Mouse (Mus musculus) MEL (cell line): ENCODE measurements around the gene Reep1. TPM values are rescaled to one million over a fixed set of nuclear protein-coding genes. Genes with fewer than 3 reads are reported as not detected.

Source experiments
- DNase-seq: peaks from one replicate; pipeline ENCODE4 v3.0.0; 2011; ENCODE audit warnings: low read depth, low spot score
- H3K27ac ChIP-seq: 2 replicates; pipeline ENCODE4 v1.5.1; 2012; ENCODE audit warnings: low read depth, mild to moderate bottlenecking, control low read depth, low read length, moderate library complexity; ENCODE audit not compliant: control insufficient read depth
- H3K27me3 ChIP-seq, 2 experiments: fragments of 150-350 bp in 1 of 2; sonication (generic) in 1 of 2; 2 replicates each; pipeline ENCODE4 v1.6.1; 2012; ENCODE audit warnings: low read length in 2 of 2, mild to moderate bottlenecking in 2 of 2, improper control_type of control experiment in 1 of 2, moderate library complexity in 1 of 2; ENCODE audit not compliant: insufficient read depth in 2 of 2, control insufficient read depth in 1 of 2
- H3K36me3 ChIP-seq, 2 experiments: 2 replicates each; pipeline ENCODE4 v1.6.1; 2012 to 2014; ENCODE audit warnings: low read length in 2 of 2, improper control_type of control experiment in 1 of 2, inconsistent platforms in 1 of 2, mild to moderate bottlenecking in 1 of 2; ENCODE audit not compliant: insufficient read depth in 2 of 2, control insufficient read depth in 1 of 2
- H3K4me1 ChIP-seq, 2 experiments: fragments of 150-350 bp in 1 of 2; sonication (generic) in 1 of 2; 2 replicates each; pipeline ENCODE4 v1.6.1; 2012; ENCODE audit warnings: low read length in 2 of 2, improper control_type of control experiment in 1 of 2, mild to moderate bottlenecking in 1 of 2; ENCODE audit not compliant: insufficient read depth in 2 of 2, control insufficient read depth in 1 of 2
- H3K4me3 ChIP-seq, 2 experiments: fragments of 150-350 bp in 1 of 2; sonication (generic) in 1 of 2; 2 replicates each; pipeline ENCODE4 v1.5.1; 2012; ENCODE audit warnings: low read depth in 2 of 2, low read length in 2 of 2, mild to moderate bottlenecking in 2 of 2, moderate library complexity in 2 of 2, control low read depth in 1 of 2, improper control_type of control experiment in 1 of 2; ENCODE audit not compliant: control insufficient read depth in 1 of 2, insufficient read depth in 1 of 2
- H3K79me2 ChIP-seq: 2 replicates; pipeline ENCODE4 v1.6.1; 2012; ENCODE audit warnings: mild to moderate bottlenecking, low read length, moderate library complexity; ENCODE audit not compliant: control insufficient read depth, poor library complexity, insufficient read depth
- H3K9ac ChIP-seq: 2 replicates; pipeline ENCODE4 v1.6.1; 2012; ENCODE audit warnings: low read depth, mild to moderate bottlenecking, control low read depth, low read length, moderate library complexity; ENCODE audit not compliant: control insufficient read depth, poor library complexity, severe bottlenecking
- H3K9me3 ChIP-seq: fragments of 150-350 bp; sonication (generic); replicated peaks from 2 replicates; pipeline ENCODE4 v1.6.1; 2012; ENCODE audit warnings: mild to moderate bottlenecking, low read length, improper control_type of control experiment, moderate library complexity; ENCODE audit not compliant: insufficient read depth
- BHLHE40 ChIP-seq: IDR thresholded peaks from 2 replicates; pipeline ENCODE4 v1.6.1; 2012; ENCODE audit warnings: low read depth, mild to moderate bottlenecking, inconsistent platforms, low read length, improper control_type of control experiment, borderline replicate concordance
- CTCF ChIP-seq, 3 experiments: IDR thresholded peaks in 2 of 3; conservative IDR thresholded peaks in 1 of 3; 2 replicates each; pipeline ENCODE4 v1.5.1; 2011 to 2012; ENCODE audit warnings: low read length in 3 of 3, low read depth in 2 of 3, mild to moderate bottlenecking in 2 of 3, improper control_type of control experiment in 1 of 3, inconsistent platforms in 1 of 3, mixed read lengths in 1 of 3, moderate library complexity in 1 of 3; ENCODE audit not compliant: control insufficient read depth in 1 of 3, insufficient read depth in 1 of 3, poor library complexity in 1 of 3, severe bottlenecking in 1 of 3
- E2F4 ChIP-seq: IDR thresholded peaks from 2 replicates; pipeline ENCODE4 v1.6.1; 2011; ENCODE audit warnings: low read depth, low read length, improper control_type of control experiment, borderline replicate concordance
- ELF1 ChIP-seq: IDR thresholded peaks from 2 replicates; pipeline ENCODE4 v1.6.1; 2014; ENCODE audit warnings: low read depth, mild to moderate bottlenecking, inconsistent platforms, low read length, improper control_type of control experiment, moderate library complexity
- ETS1 ChIP-seq: IDR thresholded peaks from 2 replicates; pipeline ENCODE4 v1.6.1; 2012; ENCODE audit warnings: low read depth, mild to moderate bottlenecking, inconsistent platforms, low read length, improper control_type of control experiment, moderate library complexity
- JUND ChIP-seq: IDR thresholded peaks from 2 replicates; pipeline ENCODE4 v1.6.1; 2011; ENCODE audit warnings: low read depth, mild to moderate bottlenecking, improper control_type of control experiment, low read length
- KAT2A ChIP-seq: conservative IDR thresholded peaks from 2 replicates; pipeline ENCODE4 v1.6.1; 2012; ENCODE audit warnings: low read depth, low read length, improper control_type of control experiment, inconsistent platforms
- MAX ChIP-seq: IDR thresholded peaks from 2 replicates; pipeline ENCODE4 v1.6.1; 2011; ENCODE audit warnings: low read length, improper control_type of control experiment
- MAZ ChIP-seq: IDR thresholded peaks from 2 replicates; pipeline ENCODE4 v1.6.1; 2012; ENCODE audit warnings: low read depth, mild to moderate bottlenecking, inconsistent platforms, low read length, improper control_type of control experiment
- MYC ChIP-seq: IDR thresholded peaks from 2 replicates; pipeline ENCODE4 v1.6.1; 2011; ENCODE audit warnings: low read depth, mild to moderate bottlenecking, low read length, improper control_type of control experiment, moderate library complexity
- NELFE ChIP-seq: IDR thresholded peaks from 2 replicates; pipeline ENCODE4 v1.6.1; 2011; ENCODE audit warnings: low read depth, low read length, improper control_type of control experiment
- NRF1 ChIP-seq: IDR thresholded peaks from 2 replicates; pipeline ENCODE4 v1.6.1; 2014; ENCODE audit warnings: low read depth, mild to moderate bottlenecking, inconsistent platforms, low read length, improper control_type of control experiment, moderate library complexity; ENCODE audit not compliant: poor library complexity, insufficient read depth, severe bottlenecking
- POLR2A ChIP-seq, 2 experiments: IDR thresholded peaks; 2 replicates each; pipeline ENCODE4 v1.6.1; 2011 to 2012; ENCODE audit warnings: low read length in 2 of 2, mild to moderate bottlenecking in 2 of 2, control low read depth in 1 of 2, improper control_type of control experiment in 1 of 2, low read depth in 1 of 2, moderate library complexity in 1 of 2; ENCODE audit not compliant: control insufficient read depth in 1 of 2, insufficient read depth in 1 of 2, poor library complexity in 1 of 2
- POLR2AphosphoS5 ChIP-seq: IDR thresholded peaks from 2 replicates; pipeline ENCODE4 v1.6.1; 2012; ENCODE audit warnings: low read depth, borderline replicate concordance, mild to moderate bottlenecking, inconsistent platforms, low read length, moderate library complexity, mixed read lengths
- RAD21 ChIP-seq: IDR thresholded peaks from 2 replicates; pipeline ENCODE4 v1.6.1; 2011; ENCODE audit warnings: mild to moderate bottlenecking, low read depth, low read length, improper control_type of control experiment
- TBP ChIP-seq: IDR thresholded peaks from 2 replicates; pipeline ENCODE4 v1.8.0; 2011; ENCODE audit warnings: low read depth, low read length, improper control_type of control experiment
- USF1 ChIP-seq: IDR thresholded peaks from 2 replicates; pipeline ENCODE4 v1.6.1; 2014; ENCODE audit warnings: low read depth, mild to moderate bottlenecking, inconsistent platforms, low read length, improper control_type of control experiment, moderate library complexity
- USF2 ChIP-seq, 2 experiments: IDR thresholded peaks; 2 replicates each; pipeline ENCODE4 v1.6.1; 2011 to 2012; ENCODE audit warnings: improper control_type of control experiment in 2 of 2, low read length in 2 of 2, borderline replicate concordance in 1 of 2, inconsistent platforms in 1 of 2, low read depth in 1 of 2, mild to moderate bottlenecking in 1 of 2; ENCODE audit not compliant: insufficient read depth in 1 of 2
- ZKSCAN1 ChIP-seq: IDR thresholded peaks from 2 replicates; pipeline ENCODE4 v1.6.1; 2012; ENCODE audit warnings: low read depth, mild to moderate bottlenecking, inconsistent platforms, low read length, improper control_type of control experiment, moderate library complexity
- ZMIZ1 ChIP-seq: IDR thresholded peaks from 2 replicates; pipeline ENCODE4 v1.6.1; 2012; ENCODE audit warnings: low read depth, mild to moderate bottlenecking, inconsistent platforms, low read length, improper control_type of control experiment, moderate library complexity
- ZNF384 ChIP-seq: IDR thresholded peaks from 2 replicates; pipeline ENCODE4 v1.6.1; 2012; ENCODE audit warnings: low read depth, mild to moderate bottlenecking, inconsistent platforms, low read length, improper control_type of control experiment
- polyA plus RNA-seq, 2 experiments: library from polyadenylated mRNA; stranded (reverse) in 1 of 2; unstranded in 1 of 2; fragments of >175 nt in 1 of 2; fragments of >200 nt in 1 of 2; gene quantifications; 2 replicates each; pipeline versions ENCODE4 v1.2.1 to v1.2.4; 2012; ENCODE audit warnings: low replicate concordance in 2 of 2, low read depth in 1 of 2; ENCODE audit not compliant: insufficient read length in 2 of 2, insufficient read depth in 1 of 2, missing spikeins in 1 of 2
- total RNA-seq: library from RNA; depleted of rRNA; stranded (reverse); fragments of 300-350 nt; gene quantifications from 2 replicates; pipeline ENCODE4 v1.2.3, GENCODE M21; 2012

The Reep1 gene
- total and polyA plus RNA-seq, 3 experiments: 0.12 to 0.36 TPM; not detected in 1

DNA sequence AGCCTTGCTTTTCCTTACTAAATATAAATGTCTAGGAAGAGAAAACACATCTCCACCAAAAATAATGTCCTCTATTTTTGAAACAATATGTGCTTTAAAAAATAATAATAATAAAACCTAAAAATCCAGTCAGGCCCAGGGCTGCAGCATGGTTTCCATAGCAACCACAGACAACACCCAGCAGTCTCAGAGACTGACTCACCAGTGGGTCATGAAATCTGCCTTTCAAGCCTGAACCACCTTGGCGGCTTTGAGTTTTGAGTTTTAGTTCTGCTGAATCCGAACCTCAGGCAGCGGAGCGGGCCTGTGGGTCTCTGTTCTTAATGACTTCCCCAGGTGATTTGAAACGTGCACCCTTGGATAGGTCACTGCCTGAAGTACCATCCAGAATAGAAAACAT, 75.8 kb downstream of the Reep1 start:
- no peak for DNase-seq
- Histone ChIP-seq H3K36me3 (no peaks in the 10 kb centered on the region), H3K9me3 (no peaks in the 10 kb centered on the region), H3K9ac (no peak overlapping the region), H3K79me2 (no peaks in the 10 kb centered on the region), H3K4me3 (no peak overlapping the region), H3K4me1 (no peaks in the 10 kb centered on the region), H3K27me3 (peaks cover 2 to 4% of the 10 kb centered on the region in 2 experiments; a peak in 2 of 4 replicates), H3K27ac (no peak overlapping the region)
- TF ChIP-seq USF2 (IDR thresholded peaks at IDR 0.05; ENCODE audit: borderline replicate concordance in 1 of 2, insufficient read depth in 1 of 2, low read depth in 1 of 2, low read length in 2 of 2): no peak
- no peak for TF ChIP-seq POLR2A (IDR thresholded peaks at IDR 0.05; ENCODE audit: control insufficient read depth in 1 of 2, insufficient read depth in 1 of 2, low read depth in 1 of 2, low read length in 2 of 2, poor library complexity in 1 of 2)
- no peak for TF ChIP-seq MYC
- TF ChIP-seq MAZ: no peak
- TF ChIP-seq BHLHE40: no peak
- TF ChIP-seq KAT2A: no peak
- no peak for TF ChIP-seq NRF1
- TF ChIP-seq USF1: no peak
- TF ChIP-seq JUND: no peak
- TF ChIP-seq E2F4: no peak
- no peak for TF ChIP-seq POLR2AphosphoS5

DNA sequence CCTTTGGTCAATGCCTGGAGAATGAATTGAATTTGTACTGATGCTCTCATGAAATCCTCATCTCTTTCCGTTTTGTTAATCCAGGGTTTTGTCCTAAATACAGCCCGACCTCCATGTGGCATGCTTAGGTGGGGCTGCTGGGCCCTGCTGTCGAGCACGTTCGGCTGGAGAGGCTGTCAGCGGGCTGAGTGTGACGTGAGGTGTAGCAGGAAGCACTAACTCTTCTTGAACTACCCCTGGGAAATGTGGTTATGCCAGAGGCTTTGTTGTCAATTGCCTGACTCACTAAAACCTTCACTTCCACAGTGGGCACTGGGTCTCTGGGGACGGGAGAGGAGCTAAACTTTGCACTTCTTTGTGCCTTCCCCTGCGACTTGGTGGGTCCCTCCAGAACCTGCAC, 81.0 kb downstream of the Reep1 start:
- DNase-seq: no peak
- H3K9ac ChIP-seq: no peak overlapping the region
- H3K4me3 ChIP-seq: no peak overlapping the region
- H3K4me1 ChIP-seq: no peaks in the 10 kb centered on the region
- H3K27ac ChIP-seq: no peak overlapping the region
- H3K36me3 ChIP-seq: no peaks in the 10 kb centered on the region
- no peaks in the 10 kb centered on the region for H3K9me3 ChIP-seq
- peaks cover 10% of the 10 kb centered on the region in 2 experiments for H3K27me3 ChIP-seq
- no peaks in the 10 kb centered on the region for H3K79me2 ChIP-seq
- no peak for TF ChIP-seq RAD21
- no peak for TF ChIP-seq JUND
- TF ChIP-seq NELFE: no peak
- no peak for TF ChIP-seq ELF1
- TF ChIP-seq MYC: no peak
- TF ChIP-seq MAZ: no peak
- no peak for TF ChIP-seq MAX

DNA sequence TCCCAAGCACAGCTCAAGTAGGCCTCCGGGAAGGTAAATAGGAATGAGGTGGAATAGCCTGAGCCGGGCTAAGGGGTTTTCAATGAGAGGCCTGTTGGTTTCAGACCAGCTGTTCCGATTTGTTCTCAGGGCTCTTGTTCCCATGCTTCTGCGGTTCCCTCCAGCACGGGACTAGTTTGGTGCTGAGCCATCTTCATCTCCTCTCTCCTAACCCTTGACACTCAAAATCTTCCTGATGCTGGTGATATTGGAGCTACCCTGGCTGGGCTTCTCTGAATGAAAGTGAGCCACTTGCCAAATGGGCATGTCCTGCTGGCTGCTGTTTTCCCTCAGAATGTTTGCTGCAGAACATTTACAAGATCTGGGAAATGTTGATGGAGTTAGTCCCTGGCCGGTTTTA, 84.4 kb downstream of the Reep1 start:
- no peak overlapping the region for H3K9ac ChIP-seq
- no peaks in the 10 kb centered on the region for H3K36me3 ChIP-seq
- H3K9me3 ChIP-seq: no peaks in the 10 kb centered on the region
- no peak for DNase-seq
- no peak overlapping the region for H3K4me3 ChIP-seq
- no peaks in the 10 kb centered on the region for H3K79me2 ChIP-seq
- TF ChIP-seq ETS1 (no peak), ZNF384 (no peak), ZKSCAN1 (no peak), MAX (no peak), MAZ (no peak), ZMIZ1 (no peak), TBP (no peak), CTCF (IDR thresholded peaks at IDR 0.05 in 2 of 3, conservative IDR thresholded peaks at IDR 0.05 in 1 of 3; ENCODE audit: control insufficient read depth in 1 of 3, insufficient read depth in 1 of 3, low read depth in 2 of 3, low read length in 3 of 3, poor library complexity in 1 of 3, severe bottlenecking in 1 of 3) (no peak)
- TF ChIP-seq, all 39 proteins: peak for 0
- no peak overlapping the region for H3K27ac ChIP-seq
- H3K27me3 ChIP-seq: peaks cover 8 to 9% of the 10 kb centered on the region in 2 experiments
- no peaks in the 10 kb centered on the region for H3K4me1 ChIP-seq
